Mouse (Mus musculus): ENCODE results near the gene Abca7. TPM values are rescaled to one million over a fixed set of nuclear protein-coding genes. Genes with fewer than 3 reads are reported as not detected.
A peak's percentile ranks its signal among the peaks of the same experiment; 100 is the strongest.
"Not testable (repeated sequence)": the region's sequence is repeated elsewhere in the genome, so short reads cannot be mapped to it uniquely, and the experiment has no call there.

Abca7 gene
- total RNA-seq, 1 experiment from 2014 or later, result 29.1 TPM

DNA sequence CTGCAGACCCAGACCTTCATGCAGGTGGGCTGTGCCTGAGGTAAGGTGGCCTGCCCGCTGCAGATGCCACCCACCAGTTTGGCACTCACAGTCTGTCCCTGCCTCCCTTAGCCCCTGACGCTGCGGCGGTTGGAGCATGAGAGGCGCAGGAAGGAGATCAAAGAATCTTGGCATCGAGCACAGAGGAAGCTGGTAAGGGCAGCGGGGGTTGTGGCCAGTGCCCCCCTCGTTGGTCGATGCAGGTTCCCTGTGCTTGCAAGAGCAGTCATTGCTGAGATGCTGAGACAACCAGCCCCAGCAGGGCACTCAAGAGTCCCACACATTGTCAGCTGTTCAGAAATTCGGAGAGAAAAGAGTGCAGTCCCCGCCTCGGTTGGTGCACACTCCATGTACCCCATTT, 25.9 kb downstream of the Abca7 start:
- DNase-seq, result no peak

GRCm38 (mm10) chr10:80022806-80023205, 26.5 kb downstream of the Abca7 start:
- no peak for DNase-seq

DNA sequence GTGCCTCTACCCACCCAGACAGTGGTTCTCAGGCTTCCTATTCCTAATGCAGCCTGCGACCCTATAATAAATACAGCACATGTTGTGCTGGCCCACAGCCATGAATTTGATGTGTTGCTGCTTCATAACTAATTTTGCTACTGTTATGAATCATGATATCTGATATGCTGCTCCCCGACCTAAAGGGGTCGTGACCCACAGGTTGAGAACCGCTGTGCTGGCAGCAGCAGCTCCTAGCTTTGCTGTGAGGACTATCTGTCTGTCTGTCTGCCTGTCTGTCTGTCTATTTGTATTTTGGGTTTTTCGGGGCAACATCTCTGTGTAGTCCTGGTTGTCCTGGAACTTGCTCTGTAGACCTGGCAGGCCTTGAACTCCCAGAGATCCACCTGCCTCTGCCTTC, 27.5 kb downstream of the Abca7 start:
- no peak for DNase-seq

GRCm38 (mm10) chr10:80024229-80025043, 28.1 kb downstream of the Abca7 start:
- DNase-seq, result no peak

GRCm38 (mm10) chr10:80025044-80025347, 28.7 kb downstream of the Abca7 start:
- DNase-seq, result no peak

DNA sequence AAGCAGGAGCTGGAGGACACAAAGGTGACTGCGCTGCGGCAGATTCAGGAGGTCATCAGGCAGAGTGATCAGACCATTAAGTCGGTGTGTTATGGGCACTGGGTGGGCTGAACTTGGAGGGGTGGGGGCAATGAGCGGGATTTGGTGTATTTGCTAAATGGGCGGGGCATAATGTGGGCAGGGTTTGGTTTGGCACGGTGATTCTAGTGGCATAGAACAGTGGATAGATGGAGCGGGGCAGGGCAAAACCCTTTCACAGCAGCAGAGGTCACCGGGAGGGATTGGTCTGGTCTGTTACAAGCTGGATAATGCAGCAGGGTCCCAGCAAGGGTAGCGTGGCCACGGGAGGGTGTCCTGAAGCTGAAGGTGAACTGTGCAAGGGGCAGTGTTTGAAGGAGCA, 29.2 kb downstream of the Abca7 start:
- no peak for DNase-seq

DNA sequence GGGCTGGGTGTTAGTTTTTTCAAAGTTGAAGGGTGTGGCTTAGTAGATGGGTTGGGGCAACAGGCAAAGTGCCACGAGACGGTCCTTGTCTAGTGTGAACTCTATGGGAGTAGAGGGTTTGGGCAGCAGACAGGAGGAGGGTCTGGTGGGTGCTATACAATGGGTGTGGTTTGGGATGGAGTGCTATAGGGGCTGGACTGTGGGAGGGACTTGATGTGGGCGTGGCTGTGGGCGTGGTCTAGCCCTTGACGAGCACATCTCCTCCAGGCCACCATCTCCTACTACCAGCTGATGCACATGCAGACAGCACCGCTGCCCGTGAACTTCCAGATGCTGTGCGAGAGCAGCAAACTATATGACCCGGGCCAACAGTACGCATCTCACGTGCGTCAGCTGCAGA, 29.6 kb downstream of the Abca7 start:
- DNase-seq, result no peak

DNA sequence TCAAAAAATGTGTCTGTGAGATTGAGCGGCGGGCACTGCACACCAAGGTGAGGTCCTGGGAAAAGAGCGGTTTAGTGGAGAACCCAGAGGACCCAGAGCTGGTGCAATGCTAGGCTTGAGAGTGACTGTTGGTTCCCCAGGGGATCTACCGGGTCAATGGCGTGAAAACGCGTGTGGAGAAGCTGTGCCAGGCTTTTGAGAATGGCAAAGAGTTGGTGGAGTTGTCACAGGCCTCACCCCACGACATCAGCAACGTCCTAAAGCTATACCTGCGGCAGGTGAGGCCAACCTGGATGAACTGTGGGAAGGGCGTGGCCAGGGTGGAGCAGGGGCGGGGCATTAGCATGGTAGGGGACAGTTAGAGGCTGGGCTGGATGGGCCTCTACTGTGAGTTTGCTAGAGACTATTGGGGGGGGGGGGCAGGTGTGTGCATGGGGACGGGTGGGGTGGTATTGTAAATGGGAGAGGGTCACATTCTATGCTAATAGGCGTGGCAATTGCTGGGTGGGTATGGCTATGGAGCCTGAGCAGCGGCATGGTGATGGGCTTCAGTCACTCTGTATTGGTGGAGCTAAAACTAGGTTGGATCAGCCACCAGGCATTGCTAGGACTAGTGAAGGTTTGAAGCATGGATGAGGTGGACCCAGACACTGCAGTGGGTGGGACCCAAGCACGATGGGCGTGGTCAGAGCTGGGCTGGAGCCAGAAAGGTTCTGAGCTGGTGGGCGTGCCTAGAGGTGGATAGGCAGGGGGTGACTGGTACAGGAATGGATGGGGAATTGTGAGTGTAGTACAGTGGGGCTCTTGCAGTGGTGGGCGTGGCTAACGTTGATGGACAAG, 31.6 kb downstream of the Abca7 start:
- DNase-seq, result no peak

GRCm38 (mm10) chr10:80028521-80028846, 32.2 kb downstream of the Abca7 start:
- DNase-seq, result no peak

GRCm38 (mm10) chr10:80030191-80030590, 33.9 kb downstream of the Abca7 start:
- DNase-seq, result no peak

DNA sequence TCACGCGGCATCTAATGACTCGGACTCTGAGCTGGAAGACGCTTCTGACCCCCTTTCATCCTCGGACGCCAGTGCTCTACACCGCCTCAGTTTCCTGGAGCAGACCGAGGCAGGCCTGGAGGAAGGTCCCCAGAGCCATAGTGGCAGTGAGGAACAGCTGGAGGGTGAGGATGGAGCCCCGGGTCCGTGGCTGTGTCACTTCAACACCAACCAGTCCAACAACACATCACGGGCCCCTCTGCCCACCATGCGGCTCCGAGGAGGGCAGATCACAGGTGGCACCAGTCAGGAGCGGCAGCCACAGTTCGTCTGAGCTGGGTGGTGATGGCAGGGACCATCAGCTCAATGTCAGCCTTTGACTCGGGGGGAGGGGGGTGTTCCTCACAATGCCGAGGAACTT, 34.4 kb downstream of the Abca7 start:
- no peak for DNase-seq

- DNase-seq, result peak; percentile 71
These were observed 36.6 kb downstream of the Abca7 start for GRCm38 (mm10) chr10:80032799-80033480.

DNA sequence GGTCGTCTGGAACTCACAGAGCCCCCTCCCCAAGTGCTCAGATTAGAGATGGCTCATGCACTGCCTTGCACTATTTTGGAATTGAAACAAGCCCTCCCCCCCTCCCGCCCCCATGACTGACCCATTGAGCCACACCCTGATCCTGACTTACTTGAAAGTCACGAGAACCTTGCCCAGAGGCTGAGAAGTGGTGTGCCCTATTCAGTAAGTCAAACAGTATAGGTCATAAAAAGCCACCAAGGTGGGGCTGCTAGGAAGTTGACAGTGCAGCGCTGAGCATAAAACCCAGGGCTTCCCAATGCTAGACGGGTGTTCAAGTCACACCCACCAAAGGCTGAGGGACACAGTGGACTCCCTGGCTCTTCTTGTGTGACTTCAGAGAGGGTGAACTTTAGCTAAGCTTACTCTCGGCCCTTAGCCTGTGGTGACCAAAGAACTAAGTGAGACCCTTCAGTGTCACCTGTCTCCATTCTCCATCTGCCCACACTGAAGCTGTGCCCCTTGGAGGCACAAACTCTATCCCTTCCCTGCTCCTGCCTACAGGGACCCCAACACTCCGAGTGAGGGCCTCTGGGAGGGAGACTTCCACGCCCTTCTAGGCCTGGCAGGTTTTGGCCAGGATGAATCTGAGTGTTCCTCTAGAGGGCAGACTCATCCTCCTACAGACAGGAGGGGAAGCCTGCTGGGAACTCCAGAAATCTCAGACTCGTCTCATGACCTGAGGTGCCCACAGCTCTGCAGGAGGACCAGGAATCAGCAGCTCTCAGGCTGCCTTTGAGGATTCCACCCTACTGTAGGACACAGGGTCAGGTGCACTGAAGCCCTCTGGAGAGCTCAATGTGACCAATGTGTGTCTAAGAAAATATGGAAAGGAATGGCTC, 37.5 kb downstream of the Abca7 start:
- no peak for DNase-seq

GRCm38 (mm10) chr10:80035148-80035547, 38.9 kb downstream of the Abca7 start:
- DNase-seq, result no peak

DNA sequence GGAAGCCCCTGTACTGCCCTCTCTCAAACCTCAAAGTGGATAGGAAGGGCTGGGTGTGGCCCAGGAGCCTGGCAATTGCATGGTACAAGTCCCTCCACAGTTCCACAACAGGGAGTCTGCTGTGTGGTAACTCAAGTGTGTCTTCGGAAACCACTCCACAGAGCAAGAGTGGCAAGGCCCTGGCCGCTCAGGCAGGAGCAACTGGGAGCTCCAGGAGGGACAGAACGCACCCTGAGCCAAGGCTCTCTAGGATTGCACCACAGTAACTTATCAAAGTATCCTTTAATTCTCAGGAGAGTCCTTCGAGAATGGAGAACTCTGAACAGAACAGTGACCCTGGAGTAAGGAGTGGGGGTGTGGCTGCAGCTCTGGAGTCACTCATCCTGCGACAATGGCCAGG, 39.4 kb downstream of the Abca7 start:
- no peak for DNase-seq

DNA sequence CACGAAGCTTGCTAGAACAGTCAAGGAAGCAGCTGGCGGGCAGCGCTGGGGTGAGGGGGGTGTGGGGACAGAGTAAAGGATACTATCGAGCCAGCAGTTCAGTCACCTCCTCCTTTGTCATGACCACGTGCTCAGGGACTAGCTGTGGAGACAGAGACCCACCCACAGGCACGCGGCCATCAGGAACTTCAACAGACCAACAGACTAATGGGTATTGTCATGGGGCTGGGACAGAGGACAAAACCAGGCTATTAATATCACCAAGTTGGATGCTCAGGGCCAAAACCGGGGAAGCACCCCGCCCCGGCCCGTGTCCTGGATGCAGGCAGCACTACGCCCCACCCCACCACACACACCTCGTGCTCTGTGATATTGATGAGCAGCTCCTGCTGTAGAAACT, 40.5 kb downstream of the Abca7 start:
- no peak for DNase-seq

DNA sequence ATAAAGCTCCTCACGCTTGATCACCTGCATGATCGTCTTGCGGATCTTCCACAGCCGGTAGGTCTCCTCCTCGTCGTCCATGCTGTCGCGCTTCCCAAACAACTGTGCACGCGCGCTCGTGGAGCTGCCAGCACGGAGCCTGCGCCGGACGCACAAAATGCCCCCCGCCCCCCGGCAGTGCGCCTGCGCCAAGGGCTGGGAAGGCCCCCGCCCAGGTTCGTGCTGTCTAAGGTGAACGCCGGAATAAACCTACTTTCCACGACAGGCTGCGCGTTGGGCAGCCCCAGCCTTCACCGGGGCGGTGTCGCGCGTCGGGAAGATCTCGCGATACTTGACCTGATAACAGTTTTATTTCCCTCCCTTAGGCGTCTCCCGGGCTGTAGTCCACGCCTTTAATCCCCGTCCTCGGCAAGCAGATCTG, 43.3 kb downstream of the Abca7 start, which contains the start of gene Polr2e:
Gene Polr2e (minus strand): TSS at position 237 of the 421 bp plus-strand sequence.
- peak; percentile 96 for DNase-seq

DNA sequence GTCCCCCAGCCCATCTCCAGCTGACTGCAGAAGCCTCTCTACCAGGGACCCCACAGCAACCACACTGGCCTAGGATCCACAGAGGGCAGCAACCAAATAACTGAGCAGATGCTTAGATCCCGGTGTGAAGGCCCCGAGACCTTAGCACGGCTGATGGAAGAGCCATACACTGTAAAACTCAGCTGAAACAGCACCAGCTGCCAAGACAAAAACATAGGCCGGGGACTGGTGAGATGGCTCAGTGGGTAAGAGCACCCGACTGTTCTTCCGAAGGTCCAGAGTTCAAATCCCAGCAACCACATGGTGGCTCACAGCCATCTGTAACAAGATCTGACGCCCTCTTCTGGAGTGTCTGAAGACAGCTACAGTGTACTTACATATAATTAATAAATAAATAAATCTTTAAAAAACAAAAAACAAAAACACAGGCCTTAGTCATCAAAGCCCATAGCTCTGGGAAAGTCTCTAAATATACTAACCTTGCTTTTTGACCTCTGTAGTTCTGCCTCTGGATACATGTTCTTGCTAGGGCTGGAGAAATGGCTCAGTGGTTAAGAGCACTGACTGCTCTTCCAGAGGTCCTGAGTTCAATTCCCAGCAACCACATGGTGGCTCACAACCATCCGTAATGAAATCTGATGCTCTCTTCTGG, 45.2 kb downstream of the Abca7 start:
- not testable (repeated sequence) for DNase-seq

DNA sequence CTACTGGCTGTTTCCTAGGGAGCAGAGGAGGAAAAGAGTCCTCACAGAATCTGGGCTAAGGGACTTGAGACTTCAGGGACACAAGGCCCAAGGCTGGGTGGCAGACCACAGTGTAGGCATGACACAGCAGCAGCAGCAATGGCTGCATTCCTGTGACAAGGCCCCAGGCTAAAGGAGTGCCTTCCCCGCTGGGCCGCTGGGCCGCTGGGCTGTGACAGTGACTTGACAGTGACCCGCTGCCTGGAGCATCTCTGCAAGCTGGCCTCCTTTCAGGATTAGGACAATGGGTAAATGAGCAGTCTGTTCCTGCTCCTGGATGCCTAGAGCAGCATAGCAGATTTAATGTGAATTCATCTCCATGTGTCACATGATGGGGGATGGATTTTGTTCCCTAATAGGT, 47.8 kb downstream of the Abca7 start:
- DNase-seq, result no peak

GRCm38 (mm10) chr10:80045364-80045763, 49.1 kb downstream of the Abca7 start:
- DNase-seq, result not testable (repeated sequence)

DNA sequence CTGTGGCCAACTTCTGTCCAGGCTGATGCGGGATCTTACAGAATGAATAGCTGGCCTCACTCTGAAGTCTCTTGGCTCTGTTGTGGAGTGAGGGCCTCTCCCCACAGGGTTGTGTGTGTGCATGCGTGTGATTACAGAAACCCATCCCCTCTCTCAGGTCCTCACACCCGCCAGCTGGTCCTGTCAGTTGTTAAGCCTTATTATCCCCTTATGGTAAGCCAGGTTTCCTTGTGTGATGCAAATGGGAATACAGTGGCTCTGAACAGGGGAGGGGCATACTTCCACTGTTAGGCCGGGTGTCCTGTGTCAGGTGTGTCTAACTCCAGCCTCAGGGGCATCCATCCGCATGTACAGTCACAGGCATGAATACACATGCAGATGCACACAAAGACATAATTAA, 49.5 kb downstream of the Abca7 start:
- no peak for DNase-seq

All from adrenal gland, postnatal 25 days (tissue).